In genomic region chr14:19735303-19735702, GRCm38 (mm10) we compare ENCODE assay signal across 16 mouse cellular contexts. TPM values are rescaled to one million over a fixed set of nuclear protein-coding genes. Genes with fewer than 3 reads are reported as not detected.
DNase-seq lines count a peak whose midpoint lies in the region; ATAC-seq lines count a peak whose summit lies in the region.
"Had no signal": no experiment of that assay in that cellular context is flagged by ENCODE, and none has a peak within 500 bp of the region (broad histone marks: within the 10 kb centered on the region; RNA-seq: fewer than 3 reads in every experiment).

No protein-coding gene starts in this region.

- ATAC-seq in forebrain, embryonic 14.5 days: peak; percentile 29; the same call in 1 of the 2 replicates
- ATAC-seq in forebrain, embryonic 13.5 days: no peak; the same call in 1 of the 2 replicates
- no peak for ATAC-seq in lung, embryonic 16.5 days (ENCODE audit: low read depth)
- ATAC-seq in embryonic facial prominence, embryonic 12.5 days (ENCODE audit: insufficient number of reproducible peaks, insufficient read depth, low FRiP score, low TSS enrichment): no peak
- peak; percentile 64; the same call in 1 of the 2 replicates for ATAC-seq in midbrain, embryonic 16.5 days
- no peak for ATAC-seq in erythroid progenitor cell, adult 5-6 weeks (replicated peaks; ENCODE audit: low FRiP score, poor library complexity, severe bottlenecking)
- ATAC-seq: intestine, embryonic 15.5 days; liver, postnatal 0 days had no signal

- H3K4me1 ChIP-seq in forebrain, embryonic 14.5 days (ENCODE audit: control insufficient read depth, insufficient read depth, low read length): peaks cover 3% of the 10 kb centered on the region; the same call in 1 of the 2 replicates
- H3K4me1 ChIP-seq in forebrain, embryonic 13.5 days: peaks cover 24% of the 10 kb centered on the region
- peaks cover 24% of the 10 kb centered on the region for H3K4me1 ChIP-seq in lung, embryonic 16.5 days (replicated peaks; ENCODE audit: control insufficient read depth, insufficient read depth, low read length)
- H3K4me1 ChIP-seq in embryonic facial prominence, embryonic 12.5 days: peaks cover 13% of the 10 kb centered on the region
- H3K4me1 ChIP-seq in midbrain, embryonic 16.5 days (ENCODE audit: control insufficient read depth, insufficient read depth, low read length): no peaks in the 10 kb centered on the region; the same call in 1 of the 2 replicates

- H3K9me3 ChIP-seq in forebrain, embryonic 14.5 days (replicated peaks; ENCODE audit: control insufficient read depth, low read length): no peaks in the 10 kb centered on the region
- H3K9me3 ChIP-seq in forebrain, embryonic 13.5 days (replicated peaks): no peaks in the 10 kb centered on the region
- H3K9me3 ChIP-seq in lung, embryonic 16.5 days (ENCODE audit: control insufficient read depth, low read length): no peaks in the 10 kb centered on the region
- H3K9me3 ChIP-seq in embryonic facial prominence, embryonic 12.5 days: no peaks in the 10 kb centered on the region
- H3K9me3 ChIP-seq in midbrain, embryonic 16.5 days (replicated peaks; ENCODE audit: control insufficient read depth, low read length, poor library complexity, severe bottlenecking): no peaks in the 10 kb centered on the region
- H3K9me3 ChIP-seq: intestine, embryonic 15.5 days; neural tube, embryonic 12.5 days had no signal

- no peaks in the 10 kb centered on the region for H3K36me3 ChIP-seq in forebrain, embryonic 14.5 days (ENCODE audit: control insufficient read depth, insufficient read depth, low read length)
- no peaks in the 10 kb centered on the region for H3K36me3 ChIP-seq in forebrain, embryonic 13.5 days (ENCODE audit: poor library complexity, severe bottlenecking)
- H3K36me3 ChIP-seq in lung, embryonic 16.5 days (ENCODE audit: control insufficient read depth, insufficient read depth, low read length): no peaks in the 10 kb centered on the region
- H3K36me3 ChIP-seq in embryonic facial prominence, embryonic 12.5 days: no peaks in the 10 kb centered on the region
- H3K36me3 ChIP-seq in midbrain, embryonic 16.5 days (ENCODE audit: control insufficient read depth, insufficient read depth, low read length): no peaks in the 10 kb centered on the region
- H3K36me3 ChIP-seq: intestine, embryonic 15.5 days; neural tube, embryonic 12.5 days had no signal

- no peak overlapping the region for H3K4me2 ChIP-seq in forebrain, embryonic 14.5 days (ENCODE audit: low read length)
- H3K4me2 ChIP-seq in forebrain, embryonic 13.5 days: no peak overlapping the region
- no peak overlapping the region for H3K4me2 ChIP-seq in lung, embryonic 16.5 days (ENCODE audit: low read depth, low read length)
- no peak overlapping the region for H3K4me2 ChIP-seq in embryonic facial prominence, embryonic 12.5 days (replicated peaks)
- no peak overlapping the region for H3K4me2 ChIP-seq in midbrain, embryonic 16.5 days (ENCODE audit: low read length)
- H3K4me2 ChIP-seq: intestine, embryonic 15.5 days; neural tube, embryonic 12.5 days had no signal

- WGBS in forebrain, embryonic 14.5 days: 15% methylated on average over 6 of the region's 6 CpGs
- 16% methylated on average over 6 of the region's 6 CpGs for WGBS in forebrain, embryonic 13.5 days
- 45% methylated on average over 6 of the region's 6 CpGs for WGBS in lung, embryonic 16.5 days
- 39% methylated on average over 6 of the region's 6 CpGs for WGBS in embryonic facial prominence, embryonic 12.5 days
- 16% methylated on average over 6 of the region's 6 CpGs for WGBS in midbrain, embryonic 16.5 days

- no peaks in the 10 kb centered on the region for H3K27me3 ChIP-seq in forebrain, embryonic 14.5 days (replicated peaks; ENCODE audit: control insufficient read depth, insufficient read depth, low read length)
- no peaks in the 10 kb centered on the region for H3K27me3 ChIP-seq in forebrain, embryonic 13.5 days
- no peaks in the 10 kb centered on the region for H3K27me3 ChIP-seq in lung, embryonic 16.5 days (ENCODE audit: control insufficient read depth, insufficient read depth, low read depth, low read length)
- no peaks in the 10 kb centered on the region for H3K27me3 ChIP-seq in embryonic facial prominence, embryonic 12.5 days
- no peaks in the 10 kb centered on the region for H3K27me3 ChIP-seq in midbrain, embryonic 16.5 days (ENCODE audit: control insufficient read depth, insufficient read depth, low read depth, low read length)
- H3K27me3 ChIP-seq: intestine, embryonic 15.5 days; megakaryocyte, embryonic 14.5 days; neural tube, embryonic 12.5 days had no signal

- 0 out of 2 replicates have a peak overlapping the region, but pooled peaks have one; percentile 46 for H3K27ac ChIP-seq in forebrain, embryonic 14.5 days (ENCODE audit: low read depth, low read length)
- no peak overlapping the region for H3K27ac ChIP-seq in forebrain, embryonic 13.5 days
- peak overlapping the region; percentile 19 for H3K27ac ChIP-seq in lung, embryonic 16.5 days (ENCODE audit: low read length)
- H3K27ac ChIP-seq in embryonic facial prominence, embryonic 12.5 days: 0 out of 2 replicates have a peak overlapping the region, but pooled peaks have one; percentile 36
- no peak overlapping the region for H3K27ac ChIP-seq in midbrain, embryonic 16.5 days (ENCODE audit: low read length)
- H3K27ac ChIP-seq: kidney, postnatal 0 days; neural tube, embryonic 12.5 days had no signal

- peak; percentile 48 for DNase-seq in forebrain, embryonic 14.5 days (ENCODE audit: low spot score)
- no peak for DNase-seq in lung, postnatal 4 days
- no peak for DNase-seq in spleen, adult 18-20 months
- DNase-seq: adrenal gland, postnatal 14 days; heart, postnatal 10 days; liver, postnatal 0 days; thymus, postnatal 4 days had no signal

- H3K9ac ChIP-seq in forebrain, embryonic 14.5 days (ENCODE audit: low read length): no peak overlapping the region
- no peak overlapping the region for H3K9ac ChIP-seq in forebrain, embryonic 13.5 days
- H3K9ac ChIP-seq in lung, embryonic 16.5 days (ENCODE audit: low read length): no peak overlapping the region
- H3K9ac ChIP-seq in embryonic facial prominence, embryonic 12.5 days: no peak overlapping the region
- no peak overlapping the region for H3K9ac ChIP-seq in midbrain, embryonic 16.5 days (ENCODE audit: low read depth, low read length)
- H3K9ac ChIP-seq: intestine, embryonic 15.5 days; liver, postnatal 0 days; neural tube, embryonic 12.5 days had no signal

- no peak overlapping the region for H3K4me3 ChIP-seq in forebrain, embryonic 14.5 days (ENCODE audit: low read depth, low read length)
- H3K4me3 ChIP-seq in forebrain, embryonic 13.5 days: no peak overlapping the region
- no peak overlapping the region for H3K4me3 ChIP-seq in lung, embryonic 16.5 days (ENCODE audit: low read length)
- H3K4me3 ChIP-seq in embryonic facial prominence, embryonic 12.5 days: no peak overlapping the region
- no peak overlapping the region for H3K4me3 ChIP-seq in midbrain, embryonic 16.5 days (ENCODE audit: low read depth, low read length)
- H3K4me3 ChIP-seq: intestine, embryonic 15.5 days; megakaryocyte, embryonic 14.5 days; neural tube, embryonic 12.5 days had no signal

RNA-seq across cellular contexts. Expression of gene Nid2, which starts 15.8 kb away (rescaled TPM):
- 30.9 and 37.4 TPM in 2 replicates for polyA plus RNA-seq in forebrain, embryonic 14.5 days (2014; fragmentation: Nextera tagmentation; extraction: Ambion mirVana)
- polyA plus RNA-seq in forebrain, embryonic 13.5 days (2015; fragmentation: Nextera tagmentation; extraction: Ambion mirVana): 22.7 and 27.1 TPM in 2 replicates
- polyA plus RNA-seq in lung, embryonic 16.5 days (2015; fragmentation: Nextera tagmentation; extraction: Ambion mirVana): 107 and 114 TPM in 2 replicates
- 85.7 and 87.2 TPM in 2 replicates for polyA plus RNA-seq in embryonic facial prominence, embryonic 12.5 days (2016; fragmentation: Nextera tagmentation; extraction: Ambion mirVana)
- 28.2 and 31.6 TPM in 2 replicates for polyA plus RNA-seq in midbrain, embryonic 16.5 days (2015; fragmentation: Nextera tagmentation; extraction: Ambion mirVana)
- total RNA-seq in erythroid progenitor cell, adult 5-6 weeks (2015; ENCODE audit: low replicate concordance): 0.72 and 1.3 TPM in 2 replicates
- 0.13 TPM in 1 of 2 replicates, not detected in the other for total RNA-seq in erythroid progenitor cell, adult 5-6 weeks (2017; ENCODE audit: low replicate concordance)

Comparison
In these comparisons a context has a peak if more than half of its experiments do, and no peak if none do; other contexts are left out.
1. ATAC-seq: peak in forebrain, embryonic 14.5 days (single experiment) and midbrain, embryonic 16.5 days (single experiment); none in forebrain, embryonic 13.5 days (single experiment), lung, embryonic 16.5 days (single experiment), embryonic facial prominence, embryonic 12.5 days (single experiment) and erythroid progenitor cell, adult 5-6 weeks (single experiment).
2. H3K27ac ChIP-seq: peak in forebrain, embryonic 14.5 days (single experiment), lung, embryonic 16.5 days (single experiment) and embryonic facial prominence, embryonic 12.5 days (single experiment); none in forebrain, embryonic 13.5 days (single experiment) and midbrain, embryonic 16.5 days (single experiment).